Mouse (Mus musculus): ENCODE measurements around the gene Sipa1. TPM values are rescaled to one million over a fixed set of nuclear protein-coding genes. Genes with fewer than 3 reads are reported as not detected.

Sipa1 gene
- polyA plus RNA-seq, 1 experiment = 13.7 TPM

DNA sequence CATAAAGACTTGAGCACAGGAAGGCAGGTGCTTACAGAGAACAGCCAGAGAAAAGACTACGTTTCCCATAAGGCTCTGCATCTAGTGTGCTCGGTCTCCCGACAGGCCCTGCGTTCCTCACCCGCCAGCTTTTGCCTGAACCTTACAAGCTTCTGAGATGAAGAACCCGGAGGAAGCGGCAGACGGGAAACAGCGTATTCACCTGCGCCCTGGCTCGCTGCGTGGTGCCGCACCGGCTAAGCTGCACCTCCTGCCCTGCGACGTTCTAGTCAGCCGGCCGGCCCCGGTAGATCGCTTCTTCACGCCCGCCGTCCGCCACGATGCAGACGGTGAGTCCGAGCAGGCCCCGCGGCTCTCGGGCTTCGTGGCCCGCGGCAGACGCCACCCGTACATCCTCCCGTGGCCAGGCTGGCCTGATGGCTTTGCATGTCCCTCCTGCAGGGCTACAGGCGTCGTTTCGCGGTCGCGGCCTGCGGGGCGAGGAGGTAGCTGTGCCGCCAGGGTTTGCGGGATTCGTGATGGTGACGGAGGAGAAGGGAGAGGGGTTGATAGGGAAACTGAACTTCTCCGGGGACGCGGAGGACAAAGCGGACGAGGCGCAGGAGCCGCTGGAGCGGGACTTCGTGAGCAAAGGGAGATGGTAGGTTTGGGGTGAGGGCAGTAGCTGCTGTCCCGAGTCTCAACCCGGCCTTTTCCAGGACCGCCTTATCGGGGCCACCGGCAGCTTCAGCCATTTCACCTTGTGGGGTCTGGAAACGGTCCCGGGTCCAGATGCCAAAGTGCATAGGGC, 61.6 kb downstream of the Sipa1 start, which contains the start of gene Rnaseh2c:
TSS of gene Rnaseh2c (plus strand) at position 122 of the 790 bp plus-strand sequence.
- TF ChIP-seq EP300 (IDR thresholded peaks at IDR 0.05; ENCODE audit: insufficient read depth, low read depth, low read length) = 0 out of 2 replicates have a peak, but pooled peaks have one; percentile 42
- no peak for TF ChIP-seq CTCF (IDR thresholded peaks at IDR 0.05; ENCODE audit: low read depth, low read length)
- TF ChIP-seq POLR2A (IDR thresholded peaks at IDR 0.05; ENCODE audit: insufficient read depth, low read length) = peak; percentile 84
- Histone ChIP-seq H3K4me3 (ENCODE audit: low read depth, low read length) (peak within 1 kb of the TSS; percentile 80), H3K27ac (ENCODE audit: insufficient read depth, low read length) (peak within 1 kb of the TSS; percentile 42), H3K9ac (ENCODE audit: low read depth, poor library complexity, severe bottlenecking) (peak within 1 kb of the TSS; percentile 82), H3K9me3 (replicated peaks; ENCODE audit: control insufficient read depth, insufficient read depth, low read length, poor library complexity, severe bottlenecking) (no peaks in the 10 kb centered on the region), H3K36me3 (ENCODE audit: control insufficient read depth, insufficient read depth, low read length, poor library complexity, severe bottlenecking) (peaks cover 24% of the 10 kb centered on the region), H3K4me1 (ENCODE audit: control insufficient read depth, insufficient read depth, low read length) (no peaks in the 10 kb centered on the region), H3K27me3 (ENCODE audit: control insufficient read depth, insufficient read depth, low read length, poor library complexity, severe bottlenecking) (no peaks in the 10 kb centered on the region)

Other genes starting within 250 kb of the Sipa1 start
- gene Drap1, start 238.7 kb downstream of the Sipa1 start, polyA plus RNA-seq (2011; ENCODE audit: insufficient read depth, insufficient read length, low read depth, missing spikeins) = 138 and 154 TPM in 2 replicates
- gene AI837181, start 238.6 kb downstream of the Sipa1 start, polyA plus RNA-seq (2011; ENCODE audit: insufficient read depth, insufficient read length, low read depth, missing spikeins) = 17.5 and 21.9 TPM in 2 replicates
- 1.3 and 2.3 TPM in 2 replicates for gene Fosl1, start 216.2 kb downstream of the Sipa1 start, polyA plus RNA-seq (2011; ENCODE audit: insufficient read depth, insufficient read length, low read depth, missing spikeins)
- 3.3 and 4.2 TPM in 2 replicates for gene Ccdc85b, start 205.8 kb downstream of the Sipa1 start, polyA plus RNA-seq (2011; ENCODE audit: insufficient read depth, insufficient read length, low read depth, missing spikeins)
- 37.7 and 47.6 TPM in 2 replicates for gene Fibp, start 203.1 kb downstream of the Sipa1 start, polyA plus RNA-seq (2011; ENCODE audit: insufficient read depth, insufficient read length, low read depth, missing spikeins)
- gene Ctsw, start 195.2 kb downstream of the Sipa1 start, polyA plus RNA-seq (2011; ENCODE audit: insufficient read depth, insufficient read length, low read depth, missing spikeins) = 1.2 and 1.6 TPM in 2 replicates
- gene Efemp2, start 189.8 kb downstream of the Sipa1 start, polyA plus RNA-seq (2011; ENCODE audit: insufficient read depth, insufficient read length, low read depth, missing spikeins) = 21.5 and 24.6 TPM in 2 replicates
- gene Mus81, start 175.3 kb downstream of the Sipa1 start, polyA plus RNA-seq (2011; ENCODE audit: insufficient read depth, insufficient read length, low read depth, missing spikeins) = 14.4 and 19.6 TPM in 2 replicates
- 878 and 879 TPM in 2 replicates for gene Cfl1, start 173.3 kb downstream of the Sipa1 start, polyA plus RNA-seq (2011; ENCODE audit: insufficient read depth, insufficient read length, low read depth, missing spikeins)
- gene 1700020D05Rik, start 159.9 kb downstream of the Sipa1 start, polyA plus RNA-seq (2011; ENCODE audit: insufficient read depth, insufficient read length, low read depth, missing spikeins) = 0.99 and 1.5 TPM in 2 replicates
- gene Snx32, start 153.2 kb downstream of the Sipa1 start, polyA plus RNA-seq (2011; ENCODE audit: insufficient read depth, insufficient read length, low read depth, missing spikeins) = 6.4 and 7.7 TPM in 2 replicates
- gene Ovol1, start 103.1 kb downstream of the Sipa1 start, polyA plus RNA-seq (2011; ENCODE audit: insufficient read depth, insufficient read length, low read depth, missing spikeins) = 0.46 and 0.52 TPM in 2 replicates
- 1.9 TPM in 2 replicates for gene Ap5b1, start 95.7 kb downstream of the Sipa1 start, polyA plus RNA-seq (2011; ENCODE audit: insufficient read depth, insufficient read length, low read depth, missing spikeins)
- gene Rnaseh2c, start 61.8 kb downstream of the Sipa1 start, polyA plus RNA-seq (2011; ENCODE audit: insufficient read depth, insufficient read length, low read depth, missing spikeins) = 47.2 and 56.5 TPM in 2 replicates
- gene Kat5, start 53.5 kb downstream of the Sipa1 start, polyA plus RNA-seq (2011; ENCODE audit: insufficient read depth, insufficient read length, low read depth, missing spikeins) = 50.9 and 65.5 TPM in 2 replicates
- 28.5 and 32.9 TPM in 2 replicates for gene Rela, start 26.2 kb downstream of the Sipa1 start, polyA plus RNA-seq (2011; ENCODE audit: insufficient read depth, insufficient read length, low read depth, missing spikeins)
- 25.8 and 27.8 TPM in 2 replicates for gene Map3k11, start 25.0 kb upstream of the Sipa1 start, polyA plus RNA-seq (2011; ENCODE audit: insufficient read depth, insufficient read length, low read depth, missing spikeins)
- gene Pcnx3, start 25.2 kb upstream of the Sipa1 start, polyA plus RNA-seq (2011; ENCODE audit: insufficient read depth, insufficient read length, low read depth, missing spikeins) = 39.7 and 43.7 TPM in 2 replicates
- not detected in 2 replicates for gene Kcnk7, start 40.7 kb upstream of the Sipa1 start, polyA plus RNA-seq (2011; ENCODE audit: insufficient read depth, insufficient read length, low read depth, missing spikeins)
- gene Ehbp1l1, start 62.6 kb upstream of the Sipa1 start, polyA plus RNA-seq (2011; ENCODE audit: insufficient read depth, insufficient read length, low read depth, missing spikeins) = 4.3 and 5.4 TPM in 2 replicates
- 13.1 and 14.6 TPM in 2 replicates for gene Fam89b, start 65.9 kb upstream of the Sipa1 start, polyA plus RNA-seq (2011; ENCODE audit: insufficient read depth, insufficient read length, low read depth, missing spikeins)
- gene Ltbp3, start 77.2 kb upstream of the Sipa1 start, polyA plus RNA-seq (2011; ENCODE audit: insufficient read depth, insufficient read length, low read depth, missing spikeins) = 5.9 and 8.2 TPM in 2 replicates
- gene Scyl1, start 107.7 kb upstream of the Sipa1 start, polyA plus RNA-seq (2011; ENCODE audit: insufficient read depth, insufficient read length, low read depth, missing spikeins) = 37.1 and 42.8 TPM in 2 replicates
- 26.3 and 33.1 TPM in 2 replicates for gene Frmd8, start 211.6 kb upstream of the Sipa1 start, polyA plus RNA-seq (2011; ENCODE audit: insufficient read depth, insufficient read length, low read depth, missing spikeins)
- gene Slc25a45, start 214.1 kb upstream of the Sipa1 start, polyA plus RNA-seq (2011; ENCODE audit: insufficient read depth, insufficient read length, low read depth, missing spikeins) = 0.46 and 0.48 TPM in 2 replicates
- gene Tigd3, start 230.4 kb upstream of the Sipa1 start, polyA plus RNA-seq (2011; ENCODE audit: insufficient read depth, insufficient read length, low read depth, missing spikeins) = 1.9 and 3.6 TPM in 2 replicates
- gene Dpf2, start 249.3 kb upstream of the Sipa1 start, polyA plus RNA-seq (2011; ENCODE audit: insufficient read depth, insufficient read length, low read depth, missing spikeins) = 129 and 137 TPM in 2 replicates